Mouse (Mus musculus) urinary bladder, adult 2 months (tissue): ENCODE data around the gene Olfr629. TPM values are rescaled to one million over a fixed set of nuclear protein-coding genes. Genes with fewer than 3 reads are reported as not detected.
"Not testable (repeated sequence)": the region's sequence is repeated elsewhere in the genome, so short reads cannot be mapped to it uniquely, and the experiment has no call there.

Experiments used
- DNase-seq: peaks from one replicate; pipeline ENCODE4 v3.0.0; 2022; ENCODE audit warnings: low spot score
- polyA plus RNA-seq: library from polyadenylated mRNA; depleted of rRNA; stranded (reverse); fragments of >200 nt; gene quantifications from 2 replicates; pipeline ENCODE4 v1.2.3, GENCODE M21; 2012; rRNA removed

Olfr629 gene
- polyA plus RNA-seq = not detected in 2 replicates

DNA sequence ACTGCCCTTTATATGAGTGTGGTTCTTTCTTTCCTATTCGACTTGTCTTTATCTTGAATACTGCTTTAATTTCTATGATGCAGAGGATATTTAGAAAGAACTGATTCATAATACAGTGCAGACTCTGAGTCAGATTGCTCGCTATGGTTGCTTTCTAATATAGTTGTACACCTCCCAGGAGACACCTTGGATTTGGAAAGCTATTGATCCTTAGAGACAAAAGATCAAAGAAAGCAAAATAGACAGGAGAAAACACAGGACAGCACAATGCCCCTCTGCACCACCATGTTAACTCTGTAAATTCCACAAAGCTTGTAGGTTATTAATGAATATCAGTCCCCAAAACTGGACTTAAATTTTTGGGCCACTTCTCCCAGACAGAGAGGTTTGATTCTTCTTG, at the start of gene Olfr629:
Gene Olfr629, minus strand, starts transcription at position 101 of the 400 bp plus-strand sequence.
- no peak for DNase-seq

DNA sequence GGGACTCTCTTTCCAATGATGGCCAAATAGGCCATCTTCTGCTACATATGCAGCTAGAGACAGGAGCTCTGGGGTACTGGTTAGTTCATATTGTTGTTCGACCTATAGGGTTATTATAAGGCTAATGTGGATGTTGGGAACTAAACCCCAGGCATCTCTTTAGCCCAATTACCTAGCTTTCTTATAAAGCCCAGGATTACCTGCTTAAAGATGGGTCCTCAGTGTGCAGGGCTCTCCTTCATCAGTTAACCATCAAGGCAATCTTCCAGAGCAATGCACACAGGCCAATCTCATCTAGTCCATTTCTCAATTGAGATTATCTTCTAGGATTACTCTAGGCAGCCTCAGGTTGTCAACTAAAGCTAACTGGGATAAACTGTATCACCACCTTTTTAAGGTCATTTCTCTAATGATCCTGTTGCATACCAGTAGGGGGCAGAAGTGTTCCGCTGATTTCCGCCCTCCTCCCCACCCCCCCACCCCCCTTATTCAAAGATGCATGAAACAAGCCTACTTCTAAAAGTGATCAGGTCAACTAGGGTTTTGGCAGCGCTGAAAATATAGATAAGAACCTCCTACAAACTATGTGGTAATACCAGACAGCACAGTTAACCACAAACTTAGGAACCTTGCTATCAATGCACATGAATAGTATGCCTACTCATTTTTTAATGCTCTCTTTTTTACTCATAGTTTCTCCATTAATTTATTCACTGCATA, 48.1 kb upstream of the Olfr629 start:
- DNase-seq = no peak

DNA sequence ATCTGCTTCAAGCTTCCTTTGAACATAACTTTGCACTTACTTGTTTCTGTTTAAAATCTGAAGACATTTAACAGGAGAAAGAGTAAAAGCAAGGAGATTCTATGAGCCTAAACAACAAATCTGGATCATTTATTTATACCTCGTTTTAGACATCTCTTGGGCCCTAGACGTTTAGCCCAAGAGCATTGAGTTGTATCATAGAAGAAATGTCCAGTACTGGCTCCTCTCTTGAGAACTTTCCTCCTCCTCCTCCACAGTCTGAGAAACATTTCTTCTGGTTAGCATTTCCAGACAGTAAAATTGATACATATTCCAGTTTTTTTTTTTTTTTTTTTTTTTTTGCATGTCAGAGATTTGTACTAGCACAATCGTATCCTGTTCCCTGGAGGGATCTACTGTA, 47.0 kb upstream of the Olfr629 start, which contains the start of gene Olfr67:
Gene Olfr67, minus strand, starts transcription at position 101 of the 400 bp plus-strand sequence.
- no peak for DNase-seq

DNA sequence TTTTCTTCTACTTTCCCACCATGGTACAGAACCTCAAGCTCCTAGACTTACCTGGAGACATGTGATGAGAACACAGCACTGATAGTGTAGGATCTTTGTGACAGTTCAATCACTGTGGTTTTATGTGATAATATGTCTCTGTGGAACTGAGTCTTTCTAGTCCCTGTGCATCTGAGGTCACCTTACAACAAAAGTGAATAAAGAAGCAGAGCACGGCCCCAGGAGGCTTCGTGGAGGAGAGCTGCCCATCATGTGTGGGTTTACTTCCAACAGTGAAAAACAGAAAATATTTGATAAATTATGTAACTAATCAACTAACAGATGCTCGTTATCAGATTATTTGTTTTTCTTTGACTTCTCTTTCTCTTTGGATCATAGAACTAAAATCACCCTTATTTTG, 34.9 kb upstream of the Olfr629 start, which contains the start of gene Olfr68:
Gene Olfr68, minus strand, starts transcription at position 101 of the 400 bp plus-strand sequence.
- no peak for DNase-seq

DNA sequence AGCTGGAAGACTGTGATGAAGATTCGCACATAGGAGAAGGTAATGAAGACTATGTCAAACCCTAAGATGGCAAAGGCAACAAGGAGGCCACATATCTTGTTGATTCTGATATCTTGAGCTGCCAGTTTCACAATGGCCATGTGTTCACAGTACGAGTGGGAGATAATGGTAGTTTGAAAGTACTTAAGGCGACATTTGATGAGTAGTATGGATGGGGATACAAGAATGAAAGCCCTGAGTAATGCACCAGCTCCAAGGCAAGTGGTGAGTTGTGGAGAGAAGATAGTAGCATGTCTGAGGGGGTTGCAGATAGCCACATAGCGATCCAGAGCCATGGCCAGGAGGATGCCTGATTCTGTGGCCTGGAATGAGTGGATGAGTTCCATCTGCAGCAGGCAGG, 32.9 kb upstream of the Olfr629 start:
- DNase-seq = not testable (repeated sequence)

DNA sequence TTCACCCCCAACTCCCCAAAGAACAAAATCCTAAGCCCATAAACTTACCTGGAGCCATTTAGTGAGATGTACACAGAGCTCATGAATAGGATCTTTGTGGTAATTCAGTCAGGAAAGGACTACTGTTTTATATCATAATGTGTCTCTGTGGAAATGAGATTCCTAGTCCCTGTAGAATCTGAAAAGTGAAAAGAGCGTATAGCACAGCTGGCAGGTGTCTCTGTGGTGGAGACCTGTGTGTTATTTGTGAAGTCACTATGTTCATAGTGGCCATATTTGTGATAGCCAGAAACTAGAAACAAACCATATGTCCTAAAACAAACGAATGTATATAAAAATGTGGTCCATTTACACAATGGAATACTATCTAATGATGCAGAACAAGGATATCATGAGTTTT, 26.8 kb upstream of the Olfr629 start, which contains the start of gene Olfr69:
Gene Olfr69, minus strand, starts transcription at position 101 of the 400 bp plus-strand sequence.
- DNase-seq = no peak

DNA sequence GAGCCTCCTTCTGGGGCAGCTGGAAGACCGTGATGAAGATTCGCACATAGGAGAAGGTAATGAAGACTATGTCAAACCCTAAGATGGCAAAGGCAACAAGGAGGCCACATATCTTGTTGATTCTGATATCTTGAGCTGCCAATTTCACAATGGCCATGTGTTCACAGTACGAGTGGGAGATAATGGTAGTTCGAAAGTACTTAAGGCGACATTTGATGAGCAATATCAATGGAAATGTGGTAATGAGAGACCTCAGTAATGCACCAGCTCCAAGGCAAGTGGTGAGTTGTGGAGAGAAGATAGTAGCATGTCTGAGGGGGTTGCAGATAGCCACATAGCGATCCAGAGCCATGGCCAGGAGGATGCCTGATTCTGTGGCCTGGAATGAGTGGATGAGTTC, 22.9 kb upstream of the Olfr629 start:
- not testable (repeated sequence) for DNase-seq

DNA sequence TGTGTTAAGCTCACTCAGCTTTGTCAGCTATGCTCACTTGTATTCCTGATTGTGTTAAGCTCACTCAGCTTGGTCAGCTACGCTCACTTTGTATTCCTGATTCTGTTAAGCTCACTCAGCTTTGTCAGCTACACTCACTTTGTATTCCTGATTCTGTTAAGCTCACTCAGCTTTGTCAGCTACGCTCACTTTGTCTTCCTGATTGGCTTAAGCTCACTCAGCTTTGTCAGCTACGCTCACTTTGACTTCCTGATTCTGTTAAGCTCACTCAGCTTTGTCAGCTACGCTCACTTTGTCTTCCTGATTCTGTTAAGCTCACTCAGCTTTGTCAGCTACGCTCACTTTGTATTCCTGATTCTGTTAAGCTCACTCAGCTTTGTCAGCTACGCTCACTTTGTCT, 17.5 kb upstream of the Olfr629 start:
- not testable (repeated sequence) for DNase-seq

DNA sequence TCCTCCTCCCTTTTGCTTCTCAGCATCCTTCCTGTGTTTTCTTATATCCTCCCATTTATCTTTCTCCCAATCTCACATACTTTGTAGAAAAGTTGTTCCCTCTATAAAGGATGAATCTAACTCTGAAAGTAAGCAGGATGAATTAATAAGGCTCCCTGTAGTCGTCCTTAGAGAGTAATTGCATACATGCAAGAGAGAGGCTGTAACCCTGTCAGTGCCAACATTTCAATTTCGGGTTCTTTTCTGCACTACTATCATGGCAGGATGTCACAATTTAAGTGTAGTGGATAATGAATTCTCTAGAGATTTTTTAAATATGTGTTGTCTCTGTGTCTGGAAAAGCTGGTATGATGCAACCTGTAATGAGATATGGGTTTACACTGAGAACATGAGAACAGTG, 12.5 kb upstream of the Olfr629 start, which contains the start of gene Olfr630:
Gene Olfr630, minus strand, starts transcription at position 101 of the 400 bp plus-strand sequence.
- DNase-seq = no peak

DNA sequence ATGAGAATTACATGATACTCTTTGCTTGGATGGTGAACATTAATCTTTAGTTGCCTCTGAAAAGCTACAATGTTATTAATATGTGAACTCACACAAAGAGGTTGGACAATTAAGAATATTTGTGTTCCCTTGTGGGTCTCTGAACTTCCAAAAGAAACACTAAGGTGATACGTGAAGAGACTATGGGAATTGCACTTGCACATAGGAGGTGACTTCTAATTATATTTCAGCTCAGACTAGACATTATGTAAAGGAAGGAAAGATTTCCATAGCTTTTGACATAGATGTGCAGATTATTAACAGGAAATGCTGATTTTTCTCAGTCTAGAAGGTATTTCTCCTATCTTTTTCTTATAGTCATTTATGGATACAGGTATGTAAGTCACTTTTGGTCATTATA, 14.7 kb downstream of the Olfr629 start, which contains the start of gene Olfr628:
Gene Olfr628, plus strand, starts transcription at position 301 of the 400 bp plus-strand sequence.
- DNase-seq = no peak

DNA sequence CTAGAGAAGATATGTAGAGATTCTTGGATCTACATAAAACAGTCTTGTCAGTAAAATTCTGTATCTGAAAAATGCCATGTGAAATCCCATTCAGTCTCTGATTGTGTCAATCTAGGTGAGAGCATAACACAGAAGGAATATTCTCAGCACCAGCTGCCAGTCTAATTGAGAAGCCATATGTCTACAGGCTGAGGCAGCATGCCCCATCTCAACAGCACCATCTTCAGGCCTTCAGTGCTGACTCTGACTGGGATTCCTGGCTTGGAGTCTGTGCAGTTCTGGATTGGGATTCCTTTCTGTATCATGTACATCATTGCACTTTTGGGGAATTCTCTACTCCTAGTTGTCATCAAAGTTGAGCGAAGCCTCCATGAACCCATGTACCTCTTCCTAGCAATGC, 28.3 kb downstream of the Olfr629 start:
- not testable (repeated sequence) for DNase-seq

DNA sequence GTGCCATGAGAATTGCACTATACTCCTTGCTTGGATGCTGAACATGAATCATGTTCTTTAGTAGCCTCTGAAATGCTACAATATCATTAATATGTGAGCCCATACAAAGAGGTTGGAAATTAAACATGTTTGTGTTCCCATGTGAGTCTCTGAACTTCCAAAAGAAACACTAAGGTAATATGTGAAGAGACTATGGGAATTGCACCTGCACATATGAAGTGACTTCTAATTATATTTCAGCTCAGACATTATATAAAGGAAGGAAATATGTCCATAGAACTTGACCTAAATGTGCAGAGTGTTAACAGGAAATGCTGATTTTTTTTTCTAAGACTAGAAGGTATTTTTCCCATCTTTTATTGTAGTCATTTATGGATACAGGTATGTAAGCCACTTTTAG, 30.4 kb downstream of the Olfr629 start, which contains the start of gene Olfr243:
Gene Olfr243, plus strand, starts transcription at position 301 of the 400 bp plus-strand sequence.
- DNase-seq = no peak

DNA sequence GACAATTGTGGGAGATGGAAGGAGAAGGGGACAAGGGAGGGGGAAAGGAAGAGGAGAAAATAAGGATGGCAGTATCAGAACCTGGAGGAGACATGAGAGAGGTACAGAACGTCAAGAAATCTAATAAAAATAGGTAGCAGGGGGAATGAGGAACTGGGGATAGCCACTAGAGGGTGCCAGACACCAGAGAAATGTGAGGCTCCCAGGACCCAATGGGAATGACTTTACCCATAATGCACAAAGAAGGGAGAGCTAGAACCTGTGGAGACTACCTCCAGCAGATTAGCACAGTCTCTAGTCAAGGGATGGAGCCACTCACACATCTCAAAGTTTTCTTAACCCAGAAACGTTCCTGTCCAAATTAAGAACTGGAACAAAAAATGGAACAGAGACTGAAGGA, 32.7 kb downstream of the Olfr629 start:
- DNase-seq = no peak

DNA sequence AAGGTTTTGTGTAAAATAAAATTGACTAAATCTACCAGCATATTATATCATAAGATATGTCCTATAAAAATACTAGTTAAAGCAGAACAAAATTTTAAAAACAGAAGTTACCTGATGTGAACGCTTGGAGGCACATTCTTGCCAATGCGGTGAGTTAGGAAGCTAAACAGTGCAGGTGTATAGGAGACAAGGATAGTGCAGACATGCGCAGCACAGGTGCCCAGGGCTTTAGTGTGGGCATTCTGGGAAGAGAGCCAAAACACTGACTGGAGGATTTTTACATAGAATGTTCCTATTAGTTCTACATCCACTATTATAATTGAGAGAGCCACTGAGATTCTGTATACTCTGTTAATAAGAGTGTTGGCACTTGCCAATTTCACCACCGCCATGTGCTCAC, 45.3 kb downstream of the Olfr629 start:
- no peak for DNase-seq

Other genes starting within 250 kb of the Olfr629 start
- not detected in 2 replicates for gene Olfr609, start 246.9 kb downstream of the Olfr629 start, polyA plus RNA-seq
- gene Olfr610, start 232.8 kb downstream of the Olfr629 start, polyA plus RNA-seq = not detected in 2 replicates
- gene Olfr611, start 224.1 kb downstream of the Olfr629 start, polyA plus RNA-seq = not detected in 2 replicates
- gene Olfr612, start 202.2 kb downstream of the Olfr629 start, polyA plus RNA-seq = not detected in 2 replicates
- gene Olfr613, start 196.9 kb downstream of the Olfr629 start, polyA plus RNA-seq = not detected in 2 replicates
- gene Olfr615, start 188.9 kb downstream of the Olfr629 start, polyA plus RNA-seq = not detected in 2 replicates
- gene Olfr616, start 175.8 kb downstream of the Olfr629 start, polyA plus RNA-seq = not detected in 2 replicates
- gene Olfr617, start 171.9 kb downstream of the Olfr629 start, polyA plus RNA-seq = not detected in 2 replicates
- not detected in 2 replicates for gene Olfr618, start 154.8 kb downstream of the Olfr629 start, polyA plus RNA-seq
- not detected in 2 replicates for gene Olfr619, start 144.4 kb downstream of the Olfr629 start, polyA plus RNA-seq
- not detected in 2 replicates for gene Olfr620, start 132.4 kb downstream of the Olfr629 start, polyA plus RNA-seq
- gene Olfr622, start 102.2 kb downstream of the Olfr629 start, polyA plus RNA-seq = not detected in 2 replicates
- not detected in 2 replicates for gene Olfr623, start 81.2 kb downstream of the Olfr629 start, polyA plus RNA-seq
- gene Olfr624, start 73.8 kb downstream of the Olfr629 start, polyA plus RNA-seq = 0.01 and 0.03 TPM in 2 replicates
- gene Olfr625-ps1, start 62.2 kb downstream of the Olfr629 start, polyA plus RNA-seq = not detected in 2 replicates
- not detected in 2 replicates for gene Olfr243, start 30.3 kb downstream of the Olfr629 start, polyA plus RNA-seq
- gene Olfr628, start 14.6 kb downstream of the Olfr629 start, polyA plus RNA-seq = not detected in 2 replicates
- not detected in 2 replicates for gene Olfr630, start 12.4 kb upstream of the Olfr629 start, polyA plus RNA-seq
- not detected in 2 replicates for gene Olfr69, start 26.7 kb upstream of the Olfr629 start, polyA plus RNA-seq
- gene Olfr68, start 34.8 kb upstream of the Olfr629 start, polyA plus RNA-seq = not detected in 2 replicates
- gene Olfr67, start 46.9 kb upstream of the Olfr629 start, polyA plus RNA-seq = not detected in 2 replicates
- gene Hbb-bt, start 69.1 kb upstream of the Olfr629 start, polyA plus RNA-seq = 33.8 and 35.3 TPM in 2 replicates
- 257 and 296 TPM in 2 replicates for gene Hbb-bs, start 83.2 kb upstream of the Olfr629 start, polyA plus RNA-seq
- not detected in 2 replicates for gene Hbb-bh2, start 95.6 kb upstream of the Olfr629 start, polyA plus RNA-seq
- 0.15 and 0.18 TPM in 2 replicates for gene Hbb-bh1, start 98.2 kb upstream of the Olfr629 start, polyA plus RNA-seq
- gene Hbb-y, start 108.3 kb upstream of the Olfr629 start, polyA plus RNA-seq = 0.29 and 0.55 TPM in 2 replicates
- not detected in 2 replicates for gene Olfr66, start 141.3 kb upstream of the Olfr629 start, polyA plus RNA-seq
- gene Olfr64, start 149.5 kb upstream of the Olfr629 start, polyA plus RNA-seq = not detected in 2 replicates
- not detected in 2 replicates for gene Olfr65, start 158.5 kb upstream of the Olfr629 start, polyA plus RNA-seq
- gene Olfr631, start 183.9 kb upstream of the Olfr629 start, polyA plus RNA-seq = not detected in 2 replicates
- not detected in 2 replicates for gene Olfr632, start 189.4 kb upstream of the Olfr629 start, polyA plus RNA-seq
- gene Olfr633, start 199.5 kb upstream of the Olfr629 start, polyA plus RNA-seq = not detected in 2 replicates
- gene Olfr635, start 226.2 kb upstream of the Olfr629 start, polyA plus RNA-seq = not detected in 2 replicates